8 mouse cellular contexts compared by ENCODE assay signal in genomic region chr19:55593729-55594444, GRCm38 (mm10).
DNase-seq lines count a peak whose midpoint lies in the region; ATAC-seq and TF ChIP-seq lines count a peak whose summit lies in the region.

No protein-coding gene starts in this region.

- no peak for ATAC-seq in liver, embryonic 12.5 days
- ATAC-seq in hindbrain, postnatal 0 days = peak; percentile 33; the same call in 1 of the 2 replicates
- no peak for ATAC-seq in cerebellum, adult (ENCODE audit: insufficient number of reproducible peaks, low FRiP score, low TSS enrichment)

- DNase-seq in liver, adult 2 months (ENCODE audit: extremely low read depth, low read depth, low spot score) = peak; percentile 58
- DNase-seq in hindbrain, postnatal 0 days (ENCODE audit: low spot score) = no peak
- DNase-seq in cerebellum, adult 2 months = no peak
- no peak for DNase-seq in cerebellum, adult 9-11 months

- peaks cover 29% of the 10 kb centered on the region for H3K4me1 ChIP-seq in liver, adult 2 months (ENCODE audit: control insufficient read depth, insufficient read depth, low read length)
- peaks cover 36% of the 10 kb centered on the region for H3K4me1 ChIP-seq in liver, embryonic 12.5 days
- peaks cover 5% of the 10 kb centered on the region; the same call in 1 of the 2 replicates for H3K4me1 ChIP-seq in embryonic fibroblast, embryonic 13.5 days (ENCODE audit: control insufficient read depth, insufficient read depth, low read length)
- H3K4me1 ChIP-seq in hindbrain, postnatal 0 days (ENCODE audit: insufficient read depth, low read length) = peaks cover 7% of the 10 kb centered on the region; the same call in 1 of the 2 replicates
- no peaks in the 10 kb centered on the region; the same call in 1 of the 2 replicates for H3K4me1 ChIP-seq in cerebellum, adult 2 months (ENCODE audit: control insufficient read depth, insufficient read depth, low read length)

- 69% methylated on average over 16 of the region's 16 CpGs for WGBS in liver, adult 2 months
- 81% methylated on average over 16 of the region's 16 CpGs for WGBS in liver, embryonic 12.5 days (ENCODE audit: insufficient replicate concordance)
- 73% methylated on average over 16 of the region's 16 CpGs for WGBS in hindbrain, postnatal 0 days
- 78% methylated on average over 16 of the region's 16 CpGs for WGBS in cerebellum, adult 2 months

- H3K9me3 ChIP-seq in liver, embryonic 12.5 days (replicated peaks) = no peaks in the 10 kb centered on the region
- H3K9me3 ChIP-seq in hindbrain, postnatal 0 days (ENCODE audit: low read length) = no peaks in the 10 kb centered on the region

- no peak overlapping the region for H3K4me2 ChIP-seq in liver, embryonic 12.5 days
- peak overlapping the region; percentile 38; the same call in 1 of the 2 replicates for H3K4me2 ChIP-seq in hindbrain, postnatal 0 days (ENCODE audit: low read depth, low read length)
- H3K4me2 ChIP-seq in myocyte (ENCODE audit: low read depth) = peak overlapping the region; percentile 83

- H3K9ac ChIP-seq in liver, adult 2 months (ENCODE audit: low read depth, low read length) = peak overlapping the region; percentile 13; the same call in 1 of the 2 replicates
- no peak overlapping the region for H3K9ac ChIP-seq in liver, embryonic 12.5 days
- H3K9ac ChIP-seq in hindbrain, postnatal 0 days (replicated peaks; ENCODE audit: low read length) = no peak overlapping the region

- TF ChIP-seq CTCF in liver, adult 2 months (IDR thresholded peaks at IDR 0.05; ENCODE audit: low read depth, low read length) = no peak
- no peak for TF ChIP-seq CTCF in embryonic fibroblast, embryonic 13.5 days (IDR thresholded peaks at IDR 0.05; ENCODE audit: borderline replicate concordance, insufficient read depth, low read length)
- no peak for TF ChIP-seq CTCF in hindbrain, postnatal 0 days (IDR thresholded peaks at IDR 0.05; ENCODE audit: low read depth)
- no peak for TF ChIP-seq CTCF in cerebellum, adult 2 months (IDR thresholded peaks at IDR 0.05; ENCODE audit: borderline replicate concordance, insufficient read depth, low read depth, low read length)

- H3K27ac ChIP-seq in liver, adult 2 months (replicated peaks; ENCODE audit: insufficient read depth, low read depth, low read length) = peak overlapping the region; percentile 54
- no peak overlapping the region for H3K27ac ChIP-seq in liver, embryonic 12.5 days
- H3K27ac ChIP-seq in embryonic fibroblast, embryonic 13.5 days (ENCODE audit: insufficient read depth, low read length) = peak overlapping the region; percentile 13
- H3K27ac ChIP-seq in hindbrain, postnatal 0 days = no peak overlapping the region
- H3K27ac ChIP-seq in cerebellum, adult 2 months (ENCODE audit: insufficient read depth, low read length) = no peak overlapping the region

- no peaks in the 10 kb centered on the region for H3K79me2 ChIP-seq in liver, adult 2 months (ENCODE audit: control insufficient read depth, insufficient read depth, low read length)
- no peaks in the 10 kb centered on the region for H3K79me2 ChIP-seq in myocyte (ENCODE audit: control insufficient read depth, insufficient read depth)

- TF ChIP-seq POLR2A in liver, adult 2 months (IDR thresholded peaks at IDR 0.05; ENCODE audit: extremely low read depth, insufficient read depth, low read length) = no peak
- TF ChIP-seq POLR2A in embryonic fibroblast, embryonic 13.5 days (IDR thresholded peaks at IDR 0.05; ENCODE audit: low read depth, low read length) = no peak
- TF ChIP-seq POLR2A in myocyte (IDR thresholded peaks at IDR 0.05; ENCODE audit: insufficient read length, low read depth) = peak; percentile 35
- no peak for TF ChIP-seq POLR2A in cerebellum, adult 2 months (IDR thresholded peaks at IDR 0.05; ENCODE audit: borderline replicate concordance, insufficient read depth, low read length)

- H3K27me3 ChIP-seq in liver, adult 2 months (ENCODE audit: control insufficient read depth, insufficient read depth, low read length) = no peaks in the 10 kb centered on the region
- H3K27me3 ChIP-seq in liver, embryonic 12.5 days (replicated peaks) = no peaks in the 10 kb centered on the region
- no peaks in the 10 kb centered on the region for H3K27me3 ChIP-seq in hindbrain, postnatal 0 days (ENCODE audit: insufficient read depth, low read length)
- no peaks in the 10 kb centered on the region for H3K27me3 ChIP-seq in myocyte (ENCODE audit: control insufficient read depth, insufficient read depth, insufficient read length)
- H3K27me3 ChIP-seq in cerebellum, adult 2 months (ENCODE audit: control insufficient read depth, insufficient read depth, low read length) = no peaks in the 10 kb centered on the region

- no peaks in the 10 kb centered on the region for H3K36me3 ChIP-seq in liver, adult 2 months (ENCODE audit: control insufficient read depth, insufficient read depth, low read length)
- H3K36me3 ChIP-seq in liver, embryonic 12.5 days = 0 out of 2 replicates have a peak, but pooled peaks cover 3% of the 10 kb centered on the region
- H3K36me3 ChIP-seq in hindbrain, postnatal 0 days (ENCODE audit: insufficient read depth, low read length) = no peaks in the 10 kb centered on the region
- no peaks in the 10 kb centered on the region for H3K36me3 ChIP-seq in myocyte (ENCODE audit: control insufficient read depth, insufficient read depth)

- peak overlapping the region; percentile 14; the same call in 1 of the 2 replicates for H3K4me3 ChIP-seq in liver, adult 2 months (ENCODE audit: insufficient read depth, low read depth, low read length)
- H3K4me3 ChIP-seq in liver, embryonic 12.5 days = no peak overlapping the region
- no peak overlapping the region for H3K4me3 ChIP-seq in embryonic fibroblast, embryonic 13.5 days (ENCODE audit: insufficient read depth, low read length)
- no peak overlapping the region for H3K4me3 ChIP-seq in hindbrain, postnatal 0 days (ENCODE audit: low read length)
- peak overlapping the region; percentile 9 for H3K4me3 ChIP-seq in myocyte
- H3K4me3 ChIP-seq in cerebellum, adult 2 months (replicated peaks; ENCODE audit: insufficient read depth, low read depth, low read length) = no peak overlapping the region

- H3ac ChIP-seq in myocyte (ENCODE audit: control insufficient read depth, insufficient read length) = no peak overlapping the region

TF ChIP-seq in myocyte, 11 proteins besides CTCF, POLR2A, EP300 and RAD21:
- TF ChIP-seq TCF3 (IDR thresholded peaks at IDR 0.05; ENCODE audit: insufficient read length, low read depth) (peak; percentile 33), POLR2AphosphoS2 (IDR thresholded peaks at IDR 0.05; ENCODE audit: insufficient read length, low read depth) (no peak), SRF (IDR thresholded peaks at IDR 0.05; ENCODE audit: control insufficient read depth, insufficient read length, low read depth) (no peak), TCF12 (IDR thresholded peaks at IDR 0.05; ENCODE audit: insufficient read depth, poor library complexity, severe bottlenecking) (peak; percentile 80), CEBPB (IDR thresholded peaks at IDR 0.05; ENCODE audit: insufficient read depth, poor library complexity, severe bottlenecking) (no peak), E2F4 (IDR thresholded peaks at IDR 0.05; ENCODE audit: insufficient read depth) (no peak), USF1 (IDR thresholded peaks at IDR 0.05; ENCODE audit: low read depth) (peak; percentile 75), REST (IDR thresholded peaks at IDR 0.05; ENCODE audit: insufficient read depth, insufficient read length) (no peak), MYOD1 (IDR thresholded peaks at IDR 0.05; ENCODE audit: control insufficient read depth in 1 of 3, insufficient read length in 2 of 3, low read depth in 2 of 3) (peak; percentile 97 to 99 (median 98)), MAX (IDR thresholded peaks at IDR 0.05; ENCODE audit: low read depth) (no peak), MYOG (IDR thresholded peaks at IDR 0.05; ENCODE audit: control insufficient read depth in 1 of 3, insufficient read depth in 1 of 3, insufficient read length in 2 of 3, low read depth in 2 of 3) (peak; percentile 68 to 93 (median 90))

Comparison
In these comparisons a context has a peak if more than half of its experiments do, and no peak if none do; other contexts are left out.
1. H3K27ac ChIP-seq: peak in liver, adult 2 months (single experiment) and embryonic fibroblast, embryonic 13.5 days (single experiment); none in liver, embryonic 12.5 days (single experiment), hindbrain, postnatal 0 days (single experiment) and cerebellum, adult 2 months (single experiment).
2. H3K4me3 ChIP-seq: peak in liver, adult 2 months (single experiment) and myocyte (single experiment); none in liver, embryonic 12.5 days (single experiment), embryonic fibroblast, embryonic 13.5 days (single experiment), hindbrain, postnatal 0 days (single experiment) and cerebellum, adult 2 months (single experiment).